Mouse (Mus musculus): Measurements from ENCODE around the gene Ldb1. TPM values are rescaled to one million over a fixed set of nuclear protein-coding genes. Genes with fewer than 3 reads are reported as not detected.

Ldb1 gene
- polyA plus RNA-seq, 1 experiment from 2014 or later, result 114 TPM

- Histone ChIP-seq H3K27ac (no peak overlapping the region), H3K9ac (no peak overlapping the region), H3K27me3 (no peaks in the 10 kb centered on the region), H3K4me3 (0 out of 2 replicates have a peak overlapping the region, but pooled peaks have one; percentile 87), H3K36me3 (peaks cover 23% of the 10 kb centered on the region), H3K4me1 (peaks cover 17% of the 10 kb centered on the region), H3K4me2 (replicated peaks) (peak overlapping the region; percentile 77; the same call in 1 of the 2 replicates), H3K9me3 (no peaks in the 10 kb centered on the region)
- 96% methylated on average over 7 of the region's 7 CpGs for WGBS
- ATAC-seq (ENCODE audit: low FRiP score, low read depth), result no peak
These were observed 13.5 kb upstream of the Ldb1 start for GRCm38 (mm10) chr19:46058466-46058865.

- peak overlapping the region; percentile 85 for H3K9ac ChIP-seq
- H3K4me1 ChIP-seq, result peaks cover 17% of the 10 kb centered on the region
- H3K4me2 ChIP-seq (replicated peaks), result peak overlapping the region; percentile 77
- H3K4me3 ChIP-seq, result peak overlapping the region; percentile 87
- under 1% methylated on average over 42 of the region's 42 CpGs for WGBS
- H3K9me3 ChIP-seq, result no peaks in the 10 kb centered on the region
- peaks cover 9% of the 10 kb centered on the region for H3K36me3 ChIP-seq
- no peaks in the 10 kb centered on the region for H3K27me3 ChIP-seq
- peak; percentile 66 for ATAC-seq (ENCODE audit: low FRiP score, low read depth)
- peak overlapping the region; percentile 96 for H3K27ac ChIP-seq
These were observed 12.1 kb upstream of the Ldb1 start for GRCm38 (mm10) chr19:46056947-46057607.

- H3K9me3 ChIP-seq, result no peaks in the 10 kb centered on the region
- peak; percentile 96 for ATAC-seq (ENCODE audit: low FRiP score, low read depth)
- no peaks in the 10 kb centered on the region for H3K27me3 ChIP-seq
- H3K4me2 ChIP-seq (replicated peaks), result peak overlapping the region; percentile 77
- peak overlapping the region; percentile 96 for H3K27ac ChIP-seq
- H3K4me1 ChIP-seq, result peaks cover 17% of the 10 kb centered on the region
- peaks cover 3% of the 10 kb centered on the region; the same call in 1 of the 2 replicates for H3K36me3 ChIP-seq
- H3K9ac ChIP-seq, result peak overlapping the region; percentile 85
- peak overlapping the region; percentile 87 for H3K4me3 ChIP-seq
- WGBS, result under 1% methylated on average over 52 of the region's 52 CpGs
These were observed 11.5 kb upstream of the Ldb1 start for GRCm38 (mm10) chr19:46056388-46056946.

GRCm38 (mm10) chr19:46055752-46056387 lies 10.9 kb upstream of the Ldb1 start:
- Histone ChIP-seq H3K4me1 (peaks cover 17% of the 10 kb centered on the region), H3K27me3 (no peaks in the 10 kb centered on the region), H3K4me3 (peak overlapping the region; percentile 87), H3K9ac (peak overlapping the region; percentile 85), H3K4me2 (replicated peaks) (peak overlapping the region; percentile 59), H3K36me3 (no peaks in the 10 kb centered on the region), H3K9me3 (no peaks in the 10 kb centered on the region), H3K27ac (peak overlapping the region; percentile 96)
- 2% methylated on average over 11 of the region's 11 CpGs for WGBS
- ATAC-seq (ENCODE audit: low FRiP score, low read depth), result peak; percentile 83

- ATAC-seq (ENCODE audit: low FRiP score, low read depth), result no peak
- Histone ChIP-seq H3K9ac (no peak overlapping the region), H3K4me3 (no peak overlapping the region), H3K4me1 (peaks cover 14% of the 10 kb centered on the region), H3K27ac (no peak overlapping the region), H3K4me2 (replicated peaks) (no peak overlapping the region), H3K9me3 (no peaks in the 10 kb centered on the region), H3K27me3 (no peaks in the 10 kb centered on the region), H3K36me3 (no peaks in the 10 kb centered on the region)
- WGBS, result 82% methylated on average over 2 of the region's 2 CpGs
These were observed 5.4 kb upstream of the Ldb1 start for GRCm38 (mm10) chr19:46050462-46050861.

- Histone ChIP-seq H3K4me2 (replicated peaks) (no peak overlapping the region), H3K27ac (no peak overlapping the region), H3K4me1 (peaks cover 15% of the 10 kb centered on the region), H3K9ac (no peak overlapping the region), H3K9me3 (no peaks in the 10 kb centered on the region), H3K36me3 (no peaks in the 10 kb centered on the region), H3K4me3 (no peak overlapping the region), H3K27me3 (no peaks in the 10 kb centered on the region)
- no peak for ATAC-seq (ENCODE audit: low FRiP score, low read depth)
- whole genome bisulfite sequencing, result 61% methylated on average over 4 of the region's 4 CpGs
These were observed 4.1 kb upstream of the Ldb1 start for GRCm38 (mm10) chr19:46049129-46049528.

GRCm38 (mm10) chr19:46047426-46047825 lies 2.4 kb upstream of the Ldb1 start:
- Histone ChIP-seq H3K27ac (0 out of 2 replicates have a peak overlapping the region, but pooled peaks have one; percentile 33), H3K27me3 (no peaks in the 10 kb centered on the region), H3K36me3 (no peaks in the 10 kb centered on the region), H3K9ac (no peak overlapping the region), H3K4me3 (no peak overlapping the region), H3K4me2 (replicated peaks) (no peak overlapping the region), H3K4me1 (peaks cover 32% of the 10 kb centered on the region), H3K9me3 (no peaks in the 10 kb centered on the region)
- 29% methylated on average over 2 of the region's 2 CpGs for WGBS
- no peak for ATAC-seq (ENCODE audit: low FRiP score, low read depth)

GRCm38 (mm10) chr19:46046621-46047025 lies 1.6 kb upstream of the Ldb1 start:
- H3K4me1 ChIP-seq, result peaks cover 40% of the 10 kb centered on the region
- H3K27ac ChIP-seq, result no peak overlapping the region
- H3K4me3 ChIP-seq, result peak overlapping the region; percentile 97; the same call in 1 of the 2 replicates
- H3K27me3 ChIP-seq, result no peaks in the 10 kb centered on the region
- no peaks in the 10 kb centered on the region for H3K36me3 ChIP-seq
- H3K9ac ChIP-seq, result no peak overlapping the region
- H3K9me3 ChIP-seq, result no peaks in the 10 kb centered on the region
- H3K4me2 ChIP-seq (replicated peaks), result peak overlapping the region; percentile 100
- 8% methylated on average over 10 of the region's 10 CpGs for WGBS
- no peak for ATAC-seq (ENCODE audit: low FRiP score, low read depth)

- Histone ChIP-seq H3K9ac (peak overlapping the region; percentile 98), H3K27ac (peak overlapping the region; percentile 99), H3K4me3 (peak overlapping the region; percentile 97), H3K36me3 (no peaks in the 10 kb centered on the region), H3K27me3 (no peaks in the 10 kb centered on the region), H3K4me2 (replicated peaks) (peak overlapping the region; percentile 100), H3K9me3 (no peaks in the 10 kb centered on the region), H3K4me1 (peaks cover 48% of the 10 kb centered on the region)
- 3% methylated on average over 7 of the region's 7 CpGs for whole genome bisulfite sequencing
- peak; percentile 37 for ATAC-seq (ENCODE audit: low FRiP score, low read depth)
These were observed 790 bp upstream of the Ldb1 start for GRCm38 (mm10) chr19:46045696-46046311.

- no peaks in the 10 kb centered on the region for H3K9me3 ChIP-seq
- H3K4me1 ChIP-seq, result peaks cover 60% of the 10 kb centered on the region
- peak; percentile 6; the same call in 1 of the 2 replicates for ATAC-seq (ENCODE audit: low FRiP score, low read depth)
- no peaks in the 10 kb centered on the region for H3K27me3 ChIP-seq
- H3K36me3 ChIP-seq, result no peaks in the 10 kb centered on the region
- peak within 1 kb of the TSS; percentile 98 for H3K9ac ChIP-seq
- H3K4me2 ChIP-seq (replicated peaks), result peak within 1 kb of the TSS; percentile 100
- peak within 1 kb of the TSS; percentile 97 for H3K4me3 ChIP-seq
- under 1% methylated on average over 33 of the region's 34 CpGs for WGBS
- H3K27ac ChIP-seq, result peak within 1 kb of the TSS; percentile 99
These were observed 582 bp downstream of the Ldb1 start, which contains the start of gene Pprc1 for GRCm38 (mm10) chr19:46044271-46044992. Gene Pprc1 (plus strand): TSS chr19:46044886.

GRCm38 (mm10) chr19:46043380-46043779 lies 1.6 kb downstream of the Ldb1 start:
- Histone ChIP-seq H3K27me3 (no peaks in the 10 kb centered on the region), H3K9me3 (no peaks in the 10 kb centered on the region), H3K36me3 (no peaks in the 10 kb centered on the region), H3K4me2 (replicated peaks) (peak overlapping the region; percentile 100), H3K9ac (peak overlapping the region; percentile 73; the same call in 1 of the 2 replicates), H3K27ac (peak overlapping the region; percentile 99), H3K4me3 (peak overlapping the region; percentile 97), H3K4me1 (peaks cover 63% of the 10 kb centered on the region)
- ATAC-seq (ENCODE audit: low FRiP score, low read depth), result no peak
- 63% methylated on average over 7 of the region's 7 CpGs for WGBS

All from limb, embryonic 13.5 days (tissue).